Mouse (Mus musculus) retina, postnatal 7 days (tissue): ENCODE measurements around the gene Trpm2.

Experiments
- DNase-seq: peaks from one replicate; pipeline ENCODE4 v3.0.0-alpha.2; 2012; ENCODE audit warnings: low read depth, low spot score

Gene Trpm2

GRCm38 (mm10) chr10:77902894-77903715, 67.3 kb downstream of the Trpm2 start:
- DNase-seq: peak; percentile 46

GRCm38 (mm10) chr10:77902211-77902893, 68.0 kb downstream of the Trpm2 start, which contains the start of gene Lrrc3:
TSS of gene Lrrc3 (minus strand) at chr10:77902536.
- peak; percentile 46 for DNase-seq

- DNase-seq: no peak
Measured at GRCm38 (mm10) chr10:77901871-77902210, 68.5 kb downstream of the Trpm2 start.

- DNase-seq: no peak
Measured at GRCm38 (mm10) chr10:77900903-77901818, 69.2 kb downstream of the Trpm2 start.

GRCm38 (mm10) chr10:77900126-77900525, 70.2 kb downstream of the Trpm2 start:
- DNase-seq: no peak

- DNase-seq: no peak
Measured at GRCm38 (mm10) chr10:77895562-77895961, 74.8 kb downstream of the Trpm2 start.

GRCm38 (mm10) chr10:77890987-77891565, 79.3 kb downstream of the Trpm2 start:
- no peak for DNase-seq

- DNase-seq: no peak
Measured at GRCm38 (mm10) chr10:77886007-77886747, 84.2 kb downstream of the Trpm2 start.

GRCm38 (mm10) chr10:77882553-77882952, 87.8 kb downstream of the Trpm2 start:
- no peak for DNase-seq

- DNase-seq: no peak
Measured at GRCm38 (mm10) chr10:77880305-77880704, 90.1 kb downstream of the Trpm2 start.

GRCm38 (mm10) chr10:77878985-77879384, 91.4 kb downstream of the Trpm2 start:
- no peak for DNase-seq

- DNase-seq: no peak
Measured at GRCm38 (mm10) chr10:77869651-77870050, 100.7 kb downstream of the Trpm2 start.

GRCm38 (mm10) chr10:77867546-77867945, 102.8 kb downstream of the Trpm2 start:
- no peak for DNase-seq

- no peak for DNase-seq
Measured at GRCm38 (mm10) chr10:77864762-77865143, 105.6 kb downstream of the Trpm2 start.

- no peak for DNase-seq
Measured at GRCm38 (mm10) chr10:77864067-77864761, 106.1 kb downstream of the Trpm2 start.

- no peak for DNase-seq
Measured at GRCm38 (mm10) chr10:77861675-77862074, 108.7 kb downstream of the Trpm2 start, which contains the start of gene Gm3285. TSS of gene Gm3285 (plus strand) at chr10:77861975.
